Mouse (Mus musculus): Measurements from ENCODE around the gene Rbm45.
A peak's percentile ranks its signal among the peaks of the same experiment; 100 is the strongest.

The Rbm45 gene

GRCm38 (mm10) chr2:76369821-76370655, at the start of gene Rbm45:
Rbm45 (plus strand) TSS chr2:76369984.
- peak; percentile 70 to 79 for DNase-seq (ENCODE audit: low spot score in 2 of 2)

GRCm38 (mm10) chr2:76320336-76320735, 49.4 kb upstream of the Rbm45 start:
- DNase-seq (ENCODE audit: low spot score in 2 of 2) = no peak

GRCm38 (mm10) chr2:76323185-76323875, 46.5 kb upstream of the Rbm45 start:
- DNase-seq (ENCODE audit: low spot score in 2 of 2) = no peak

- DNase-seq (ENCODE audit: low spot score in 2 of 2) = no peak
Measured at GRCm38 (mm10) chr2:76324463-76324862, 45.3 kb upstream of the Rbm45 start.

- DNase-seq (ENCODE audit: low spot score in 2 of 2) = no peak
Measured at GRCm38 (mm10) chr2:76326161-76326560, 43.6 kb upstream of the Rbm45 start.

- no peak for DNase-seq (ENCODE audit: low spot score in 2 of 2)
Measured at GRCm38 (mm10) chr2:76330081-76330480, 39.7 kb upstream of the Rbm45 start.

- DNase-seq (ENCODE audit: low spot score in 2 of 2) = no peak
Measured at GRCm38 (mm10) chr2:76332161-76332805, 37.5 kb upstream of the Rbm45 start.

GRCm38 (mm10) chr2:76334596-76334995, 35.2 kb upstream of the Rbm45 start:
- DNase-seq (ENCODE audit: low spot score in 2 of 2) = no peak

- DNase-seq (ENCODE audit: low spot score in 2 of 2) = no peak
Measured at GRCm38 (mm10) chr2:76338215-76339156, 31.3 kb upstream of the Rbm45 start, which contains the start of gene Pde11a. Pde11a (minus strand) TSS chr2:76338774.

GRCm38 (mm10) chr2:76342146-76342545, 27.6 kb upstream of the Rbm45 start:
- no peak for DNase-seq (ENCODE audit: low spot score in 2 of 2)

GRCm38 (mm10) chr2:76347839-76348238, 21.9 kb upstream of the Rbm45 start:
- DNase-seq (ENCODE audit: low spot score in 2 of 2) = no peak

- DNase-seq (ENCODE audit: low spot score in 2 of 2) = no peak
Measured at GRCm38 (mm10) chr2:76360226-76360625, 9.6 kb upstream of the Rbm45 start, which contains the start of gene Cyct. Cyct (minus strand) TSS chr2:76360450.

GRCm38 (mm10) chr2:76362111-76362510, 7.7 kb upstream of the Rbm45 start:
- no peak for DNase-seq (ENCODE audit: low spot score in 2 of 2)

- DNase-seq (ENCODE audit: low spot score in 2 of 2) = no peak
Measured at GRCm38 (mm10) chr2:76365811-76366210, 4.0 kb upstream of the Rbm45 start.

GRCm38 (mm10) chr2:76367188-76367922, 2.4 kb upstream of the Rbm45 start:
- DNase-seq (ENCODE audit: low spot score in 2 of 2) = peak in 1 of 2 experiments; percentile 61

- no peak for DNase-seq (ENCODE audit: low spot score in 2 of 2)
Measured at GRCm38 (mm10) chr2:76368861-76369660, 723 bp upstream of the Rbm45 start.

- DNase-seq (ENCODE audit: low spot score in 2 of 2) = no peak
Measured at GRCm38 (mm10) chr2:76370656-76370922, 805 bp downstream of the Rbm45 start.

- peak in 1 of 2 experiments; percentile 21 for DNase-seq (ENCODE audit: low spot score in 2 of 2)
Measured at GRCm38 (mm10) chr2:76372244-76372643, 2.5 kb downstream of the Rbm45 start.

GRCm38 (mm10) chr2:76374544-76375206, 4.9 kb downstream of the Rbm45 start:
- DNase-seq (ENCODE audit: low spot score in 2 of 2) = no peak
